ENCODE assay signal across 10 mouse cellular contexts in the genomic region with DNA sequence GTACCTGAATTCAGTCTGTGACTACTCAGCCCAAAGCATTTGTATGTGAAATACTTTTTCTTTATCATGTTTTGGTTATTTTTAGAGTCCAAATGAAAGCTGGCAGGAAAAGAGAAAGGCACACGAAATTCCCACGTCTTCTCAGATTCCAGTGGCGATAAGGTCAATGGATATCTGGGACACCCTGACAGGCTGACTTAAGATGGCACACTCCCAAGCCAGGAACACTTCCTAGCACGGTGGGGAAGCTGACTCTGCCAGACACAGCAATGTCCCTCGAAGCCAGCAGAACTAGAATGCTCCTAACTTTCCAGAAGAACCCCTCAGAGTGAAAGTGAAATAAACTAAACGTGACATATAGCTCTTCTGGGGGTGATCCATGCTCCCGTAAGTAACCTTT.
"Had no signal": no experiment of that assay in that cellular context is flagged by ENCODE, and none has a peak within 500 bp of the region (broad histone marks: within the 10 kb centered on the region; RNA-seq: fewer than 3 reads in every experiment).

No protein-coding gene starts in this region.

- H3K36me3 ChIP-seq: limb, embryonic 13.5 days; neural tube, embryonic 13.5 days had no signal

- H3K4me2 ChIP-seq: limb, embryonic 13.5 days; midbrain, embryonic 12.5 days; neural tube, embryonic 13.5 days had no signal

- ATAC-seq: midbrain, embryonic 16.5 days had no signal

- H3K9ac ChIP-seq: limb, embryonic 13.5 days; liver, embryonic 14.5 days; midbrain, embryonic 12.5 days; neural tube, embryonic 13.5 days had no signal

- DNase-seq: left cerebral cortex, postnatal 4 days; lung, adult 18-20 months; retina, postnatal 1 day; right cerebral cortex, postnatal 4 days; thymus, postnatal 4 days had no signal

- H3K27ac ChIP-seq: limb, embryonic 13.5 days; liver, embryonic 14.5 days; midbrain, embryonic 12.5 days; neural tube, embryonic 13.5 days had no signal

- H3K27me3 ChIP-seq: limb, embryonic 13.5 days; midbrain, embryonic 12.5 days; neural tube, embryonic 13.5 days had no signal

- H3K4me1 ChIP-seq: limb, embryonic 13.5 days; midbrain, embryonic 12.5 days had no signal

- H3K9me3 ChIP-seq: limb, embryonic 13.5 days; midbrain, embryonic 12.5 days; neural tube, embryonic 13.5 days had no signal

- H3K4me3 ChIP-seq: limb, embryonic 13.5 days; midbrain, embryonic 12.5 days; neural tube, embryonic 13.5 days had no signal
